Mouse (Mus musculus) G1E (cell line): ENCODE measurements at regions not wholly inside any gene's neighbourhood (a gene's known extent, or its start where the extent isn't known, plus 50 kb on each side); places are given as distances from the start of the nearest gene placed in this dataset.

Experiments
- CTCF ChIP-seq: IDR thresholded peaks from 2 replicates; pipeline ENCODE4 v1.5.1; 2012; ENCODE audit warnings: low read depth, low read length, inconsistent platforms, mixed read lengths
- GATA1 ChIP-seq: IDR thresholded peaks from 2 replicates; pipeline ENCODE4 v1.6.1; 2012; ENCODE audit warnings: borderline replicate concordance, low read length, inconsistent platforms, mixed read lengths
- POLR2AphosphoS5 ChIP-seq: IDR thresholded peaks from 2 replicates; pipeline ENCODE4 v1.6.1; 2012; ENCODE audit warnings: low read depth, low read length, inconsistent platforms; ENCODE audit not compliant: insufficient replicate concordance

- TF ChIP-seq CTCF (no peak), GATA1 (no peak), POLR2AphosphoS5 (no peak)
Observed at GRCm38 (mm10) chr17:87554561-87554960, 81.2 kb upstream of the Epcam start.
